Mouse (Mus musculus): Measurements from ENCODE around the gene Slc38a5.
A peak's percentile ranks its signal among the peaks of the same experiment; 100 is the strongest.

- TF ChIP-seq POLR2A (IDR thresholded peaks at IDR 0.05; ENCODE audit: extremely low read depth, insufficient read depth, low read length) (0 out of 2 replicates have a peak, but pooled peaks have one; percentile 33), CTCF (IDR thresholded peaks at IDR 0.05; ENCODE audit: extremely low read depth, insufficient read depth, low read length) (no peak)
Observed at GRCm38 (mm10) chrX:8252334-8253285, 18.3 kb upstream of the Slc38a5 start, which contains the start of gene Ftsj1.
